Mouse (Mus musculus) lung, embryonic 14.5 days (tissue): ENCODE results near the gene Cpxm1. TPM values are rescaled to one million over a fixed set of nuclear protein-coding genes. Genes with fewer than 3 reads are reported as not detected.
"Not testable (repeated sequence)": the region's sequence is repeated elsewhere in the genome, so short reads cannot be mapped to it uniquely, and the experiment has no call there.

Experiments used
- ATAC-seq: fragments of 200-750 bp; cut with Nextera tagmentation; 2 replicates; pipeline ENCODE4 v1.8.0; 2017; ENCODE audit warnings: mild to moderate bottlenecking, moderate TSS enrichment, moderate library complexity; ENCODE audit not compliant: insufficient read depth
- DNase-seq: peaks from one replicate; pipeline ENCODE4 v3.0.0-alpha.2; 2015
- H3K27ac ChIP-seq: fragments of 300-500 bp; sonication (generic); 2 replicates; pipeline ENCODE4 v1.5.1; 2014; ENCODE audit warnings: low read depth, mild to moderate bottlenecking, moderate library complexity
- H3K27me3 ChIP-seq: fragments of 300-500 bp; sonication (generic); 2 replicates; pipeline ENCODE4 v1.6.1; 2014; ENCODE audit warnings: low read length, control low read depth; ENCODE audit not compliant: insufficient read depth
- H3K36me3 ChIP-seq: fragments of 300-500 bp; sonication (generic); 2 replicates; pipeline ENCODE4 v1.6.1; 2014; ENCODE audit warnings: control low read depth; ENCODE audit not compliant: insufficient read depth
- H3K4me1 ChIP-seq: fragments of 300-500 bp; sonication (generic); 2 replicates; pipeline ENCODE4 v1.6.1; 2014; ENCODE audit warnings: antibody characterized with exemption, control low read depth; ENCODE audit not compliant: insufficient read depth
- H3K4me2 ChIP-seq: fragments of 300-500 bp; sonication (generic); 2 replicates; pipeline ENCODE4 v1.6.1; 2014; ENCODE audit warnings: mild to moderate bottlenecking
- H3K4me3 ChIP-seq: fragments of 300-500 bp; sonication (generic); 2 replicates; pipeline ENCODE4 v1.5.1; 2014; ENCODE audit warnings: low read depth, low read length
- H3K9ac ChIP-seq: fragments of 300-500 bp; sonication (generic); 2 replicates; pipeline ENCODE4 v1.6.1; 2014
- H3K9me3 ChIP-seq: fragments of 300-500 bp; sonication (generic); 2 replicates; pipeline ENCODE4 v1.6.1; 2016; ENCODE audit warnings: low read depth, low read length, control low read depth
- CTCF ChIP-seq: IDR thresholded peaks from 2 replicates; pipeline ENCODE4 v1.5.1; 2016; ENCODE audit warnings: antibody characterized with exemption, low read depth
- WGBS: fragments of 180-500 bp; shearing (Covaris S2); extraction: QIAGEN DNeasy Blood & Tissue Kit; methylation state at CpG from one replicate; pipeline ENCODE4 v1.1.7; 2014; 5-methylcytosine and 5-hydroxymethylcytosine counted together
- polyA plus RNA-seq: library from polyadenylated mRNA; unstranded; fragments of >200 nt; fragmentation: Nextera tagmentation; extraction: Ambion mirVana; gene quantifications from 2 replicates; pipeline ENCODE4 v1.2.1, GENCODE M21; 2014

Gene Cpxm1
- polyA plus RNA-seq, 1 experiment from 2014 or later = 59.0 TPM

GRCm38 (mm10) chr2:130386212-130386611 is 11.2 kb downstream of the Cpxm1 start:
- H3K27me3 ChIP-seq = no peaks in the 10 kb centered on the region
- no peaks in the 10 kb centered on the region for H3K9me3 ChIP-seq
- 44% methylated on average over 1 of the region's 1 CpGs for WGBS
- no peak for ATAC-seq
- H3K27ac ChIP-seq = no peak overlapping the region
- peaks cover 9% of the 10 kb centered on the region; the same call in 1 of the 2 replicates for H3K36me3 ChIP-seq
- H3K4me1 ChIP-seq = no peaks in the 10 kb centered on the region
- H3K9ac ChIP-seq = no peak overlapping the region
- no peak overlapping the region for H3K4me2 ChIP-seq
- TF ChIP-seq CTCF = no peak
- H3K4me3 ChIP-seq = no peak overlapping the region
- no peak for DNase-seq

GRCm38 (mm10) chr2:130383895-130384294 is 13.5 kb downstream of the Cpxm1 start:
- no peak overlapping the region for H3K9ac ChIP-seq
- no peaks in the 10 kb centered on the region for H3K9me3 ChIP-seq
- DNase-seq (peak; percentile 21), ATAC-seq (no peak; the same call in 1 of the 2 replicates)
- H3K4me2 ChIP-seq = no peak overlapping the region
- no peak overlapping the region for H3K4me3 ChIP-seq
- H3K4me1 ChIP-seq = no peaks in the 10 kb centered on the region
- TF ChIP-seq CTCF = no peak
- no peak overlapping the region for H3K27ac ChIP-seq
- no peaks in the 10 kb centered on the region for H3K27me3 ChIP-seq
- H3K36me3 ChIP-seq = no peaks in the 10 kb centered on the region
- 70% methylated on average over 6 of the region's 6 CpGs for WGBS

- H3K4me3 ChIP-seq = no peak overlapping the region
- no peak for ATAC-seq
These were observed 14.2 kb downstream of the Cpxm1 start for GRCm38 (mm10) chr2:130383205-130383604.

GRCm38 (mm10) chr2:130374951-130375350 is 22.4 kb downstream of the Cpxm1 start:
- Histone ChIP-seq H3K4me3 (no peak overlapping the region), H3K9me3 (no peaks in the 10 kb centered on the region), H3K4me1 (no peaks in the 10 kb centered on the region), H3K36me3 (no peaks in the 10 kb centered on the region), H3K9ac (no peak overlapping the region), H3K4me2 (no peak overlapping the region), H3K27ac (no peak overlapping the region), H3K27me3 (no peaks in the 10 kb centered on the region)
- ATAC-seq = no peak
- DNase-seq = no peak
- WGBS = 66% methylated on average over 4 of the region's 4 CpGs
- no peak for TF ChIP-seq CTCF

More at GRCm38 (mm10) chr2:130383205-130383604, 14.2 kb downstream of the Cpxm1 start:
- H3K36me3 ChIP-seq = no peaks in the 10 kb centered on the region
- no peaks in the 10 kb centered on the region for H3K4me1 ChIP-seq
- no peak overlapping the region for H3K9ac ChIP-seq
- no peaks in the 10 kb centered on the region for H3K9me3 ChIP-seq
- no peak for DNase-seq
- no peak for TF ChIP-seq CTCF
- 54% methylated on average over 3 of the region's 3 CpGs for WGBS
- no peak overlapping the region for H3K4me2 ChIP-seq
- H3K27ac ChIP-seq = no peak overlapping the region
- no peaks in the 10 kb centered on the region for H3K27me3 ChIP-seq

- not testable (repeated sequence) for H3K36me3 ChIP-seq, H3K9ac ChIP-seq, H3K27me3 ChIP-seq, ATAC-seq, H3K4me1 ChIP-seq, H3K9me3 ChIP-seq, H3K27ac ChIP-seq, H3K4me2 ChIP-seq, DNase-seq, H3K4me3 ChIP-seq
- WGBS = 18% methylated on average over 1 of the region's 1 CpGs
These were observed 24.3 kb downstream of the Cpxm1 start for GRCm38 (mm10) chr2:130373026-130373425.

GRCm38 (mm10) chr2:130367386-130367785 is 30.0 kb downstream of the Cpxm1 start:
- no peaks in the 10 kb centered on the region for H3K9me3 ChIP-seq
- DNase-seq = no peak
- no peak for TF ChIP-seq CTCF
- H3K4me2 ChIP-seq = no peak overlapping the region
- 54% methylated on average over 4 of the region's 4 CpGs for WGBS
- H3K9ac ChIP-seq = no peak overlapping the region
- no peaks in the 10 kb centered on the region for H3K36me3 ChIP-seq
- 0 out of 2 replicates have a peak, but pooled peaks cover 2% of the 10 kb centered on the region for H3K4me1 ChIP-seq
- H3K27ac ChIP-seq = no peak overlapping the region
- peaks cover 17% of the 10 kb centered on the region for H3K27me3 ChIP-seq
- no peak overlapping the region for H3K4me3 ChIP-seq
- no peak for ATAC-seq

- Histone ChIP-seq H3K27me3 (peaks cover 36% of the 10 kb centered on the region), H3K4me2 (peak overlapping the region; percentile 65), H3K27ac (no peak overlapping the region), H3K4me1 (0 out of 2 replicates have a peak, but pooled peaks cover 2% of the 10 kb centered on the region), H3K9me3 (no peaks in the 10 kb centered on the region), H3K9ac (peak overlapping the region; percentile 42), H3K36me3 (no peaks in the 10 kb centered on the region), H3K4me3 (peak overlapping the region; percentile 40)
- ATAC-seq (peak; percentile 51; the same call in 1 of the 2 replicates), DNase-seq (peak; percentile 48)
- TF ChIP-seq CTCF = peak; percentile 27
- 6% methylated on average over 30 of the region's 30 CpGs for whole genome bisulfite sequencing
These were observed 31.9 kb downstream of the Cpxm1 start for GRCm38 (mm10) chr2:130365211-130366094.
